Mouse (Mus musculus) cerebellum, postnatal 25 days (tissue): ENCODE data around the gene Kcnq5.
A peak's percentile ranks its signal among the peaks of the same experiment; 100 is the strongest.
"Not testable (repeated sequence)": the region's sequence is repeated elsewhere in the genome, so short reads cannot be mapped to it uniquely, and the experiment has no call there.

Experiments used
- DNase-seq, 2 experiments: peaks; one replicate each; pipeline ENCODE4 v3.0.0; 2021; ENCODE audit warnings: mixed read lengths in 2 of 2

Kcnq5 gene

DNA sequence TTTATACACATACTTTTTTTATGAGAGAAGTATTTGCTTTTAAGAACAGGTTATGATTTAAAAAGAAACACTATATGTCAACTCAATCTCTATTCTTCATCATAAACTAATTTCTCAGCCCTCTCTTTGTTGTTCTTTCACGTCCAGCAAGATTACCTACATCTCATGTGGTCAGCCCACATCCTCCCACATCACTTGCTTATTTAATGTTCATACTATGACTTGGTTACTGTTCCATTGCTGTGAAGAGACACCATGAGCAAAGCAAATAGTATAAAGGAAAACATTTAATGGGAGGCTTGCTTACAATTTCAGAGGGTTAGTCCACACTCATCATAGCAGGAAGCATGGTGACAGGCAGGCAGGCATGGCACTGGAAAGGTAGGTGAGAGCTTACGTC is 124.4 kb downstream of the Kcnq5 start:
- DNase-seq: no peak

DNA sequence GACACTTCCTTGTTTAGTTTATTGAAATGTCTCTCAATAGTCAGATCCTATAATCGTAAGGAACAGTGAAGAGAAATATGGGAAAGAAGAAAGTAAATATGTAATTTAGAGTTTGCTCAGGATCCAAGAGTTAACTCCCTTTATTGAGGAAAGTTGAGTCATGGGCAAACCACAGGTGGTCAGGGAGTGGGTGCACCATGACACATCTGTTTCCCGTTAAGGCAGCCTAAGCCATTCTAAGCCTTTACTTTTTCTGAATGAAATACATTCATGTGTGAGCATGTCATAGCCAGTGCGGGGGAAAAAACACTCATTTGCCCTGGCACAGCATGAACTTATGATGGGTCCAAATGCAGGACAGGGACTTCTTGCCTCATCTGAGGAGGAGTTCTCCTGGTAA is 125.4 kb downstream of the Kcnq5 start:
- no peak for DNase-seq

DNA sequence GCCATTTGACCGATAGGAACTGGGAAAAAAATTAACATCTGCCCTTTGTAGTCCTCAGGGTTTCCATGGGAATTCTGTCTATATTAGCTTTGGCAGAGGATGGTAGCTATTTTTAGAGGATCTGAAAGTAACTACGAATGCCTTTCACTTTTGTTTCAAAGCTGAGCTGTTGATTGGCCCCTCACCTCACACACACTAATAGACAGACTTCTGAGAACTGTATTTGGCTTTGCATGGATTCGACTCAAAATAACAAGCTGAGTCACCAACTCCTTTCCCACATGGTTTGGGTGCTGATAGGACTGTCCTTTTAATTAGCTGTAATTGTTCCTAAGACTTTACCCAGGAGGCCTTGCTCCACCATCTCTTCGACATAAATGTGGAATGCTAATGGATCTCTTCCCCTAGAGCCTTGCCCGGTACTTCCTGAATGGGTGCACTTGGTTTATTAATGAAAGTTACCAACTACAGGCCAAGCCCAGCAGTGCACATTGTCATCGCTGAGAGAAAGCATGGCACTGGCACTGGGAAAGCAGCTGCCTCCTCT is 131.8 kb downstream of the Kcnq5 start:
- no peak for DNase-seq

DNA sequence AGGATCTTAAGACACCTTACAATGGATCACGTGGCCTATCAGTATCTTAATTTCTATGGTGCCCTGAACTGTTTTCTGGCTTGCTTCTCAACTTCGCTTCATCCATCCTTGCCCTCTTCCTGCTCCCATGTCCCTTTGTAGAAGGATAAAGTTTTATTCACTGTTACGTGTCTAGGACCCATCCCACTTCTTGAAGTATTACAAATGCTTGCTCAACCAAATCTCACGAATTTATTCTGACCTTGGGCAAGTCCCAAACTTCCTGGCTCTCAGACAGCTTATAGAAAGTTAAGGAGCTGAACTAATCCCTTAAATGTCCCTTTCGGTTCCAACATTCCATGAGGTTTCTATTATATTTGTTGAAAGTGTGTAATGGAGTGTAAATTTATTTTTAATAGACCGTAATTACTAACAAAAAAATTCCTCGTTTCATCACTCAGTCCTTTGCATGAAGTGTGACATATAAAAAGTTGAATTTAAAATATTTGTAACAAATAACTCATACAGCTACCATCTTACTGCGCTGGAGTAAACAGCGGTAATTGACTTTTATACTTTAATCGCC is 141.6 kb downstream of the Kcnq5 start:
- DNase-seq: no peak

DNA sequence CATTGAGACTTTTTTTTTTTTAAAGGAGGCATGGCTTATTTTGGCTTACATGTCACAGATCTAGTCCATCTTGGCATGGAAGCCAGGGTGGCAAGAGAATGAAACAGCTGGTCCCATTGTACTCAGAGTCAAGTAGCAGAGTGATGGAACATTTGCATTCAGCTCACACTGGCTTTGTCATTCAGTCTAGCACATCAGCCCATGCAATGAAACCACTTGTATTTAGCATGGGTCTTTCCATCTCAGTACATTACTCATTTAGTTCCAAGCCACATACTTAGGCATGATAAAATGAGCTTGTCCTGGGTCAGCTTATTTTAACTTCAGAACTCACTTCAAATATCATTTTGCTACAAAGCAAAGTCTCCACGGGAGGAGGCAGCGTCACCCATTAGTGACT is 156.7 kb downstream of the Kcnq5 start:
- DNase-seq: no peak

DNA sequence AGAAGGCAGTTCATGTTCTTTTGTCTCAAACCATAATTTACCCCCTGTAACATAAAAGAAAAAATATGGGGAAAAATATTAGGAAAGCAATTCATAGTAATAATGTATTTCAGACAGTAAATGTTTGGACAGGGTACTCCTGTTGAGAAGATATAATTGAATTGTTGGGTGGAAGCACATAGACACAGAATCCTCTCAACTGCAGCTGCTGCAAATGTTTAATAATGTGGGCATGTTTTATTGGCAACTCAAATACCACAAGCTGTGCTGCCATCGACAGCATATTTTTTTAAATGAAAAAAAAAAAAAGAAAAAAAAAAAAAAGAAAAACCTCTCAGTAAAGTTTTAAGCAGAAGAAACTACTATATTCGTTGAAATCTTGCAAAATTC is 157.3 kb downstream of the Kcnq5 start:
- DNase-seq: no peak

DNA sequence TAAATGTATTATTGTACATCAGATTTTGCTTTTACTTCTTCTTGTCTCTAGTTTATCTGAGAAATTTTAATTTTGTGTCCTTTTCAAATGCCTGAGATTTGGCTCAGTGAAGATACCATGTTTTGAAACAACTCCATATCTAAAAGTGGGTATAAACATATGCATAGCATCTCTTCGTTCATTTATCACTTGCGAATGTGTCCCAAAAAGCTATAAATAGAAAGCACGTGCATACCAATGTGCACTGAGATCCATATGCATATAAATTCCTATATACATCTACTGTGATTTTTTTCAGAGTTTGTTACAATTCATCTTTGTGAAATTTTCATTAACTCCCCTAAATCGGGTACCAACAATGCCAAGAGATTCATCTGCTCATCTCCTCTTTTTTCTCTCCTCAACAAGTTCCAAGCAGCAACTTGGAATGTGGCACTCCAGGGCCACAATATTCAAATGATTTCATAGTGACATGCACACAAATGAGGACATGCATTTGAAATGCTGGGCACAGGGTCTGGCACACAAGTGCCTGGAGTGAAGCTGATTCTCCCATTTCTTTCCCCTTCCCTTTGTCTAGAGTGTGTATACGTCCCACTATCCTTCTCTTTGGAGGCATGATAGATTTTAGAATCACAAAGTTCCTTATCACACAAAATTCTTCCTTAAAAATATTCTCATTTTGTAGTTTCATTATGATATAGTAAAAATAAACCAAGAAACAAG is 157.8 kb downstream of the Kcnq5 start:
- no peak for DNase-seq

DNA sequence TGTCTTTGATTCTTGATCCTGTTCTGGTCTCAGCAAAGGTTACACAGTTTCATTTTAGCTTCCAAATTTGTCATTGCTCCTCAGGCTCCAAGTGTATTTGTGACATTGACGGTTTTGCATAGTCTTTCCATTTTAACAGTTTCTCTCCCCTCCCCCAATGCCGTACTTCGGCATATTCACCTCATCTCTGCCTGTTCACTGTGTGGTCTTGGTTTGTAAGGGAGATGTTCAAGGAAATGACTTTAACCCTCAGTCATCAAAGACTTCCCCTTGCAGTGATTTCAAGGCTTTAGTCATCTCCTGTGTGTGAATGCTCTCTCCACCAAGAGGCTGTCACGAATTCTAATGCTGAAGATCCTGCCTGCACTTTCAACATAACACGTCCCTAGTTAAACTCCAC is 181.0 kb downstream of the Kcnq5 start:
- no peak for DNase-seq

DNA sequence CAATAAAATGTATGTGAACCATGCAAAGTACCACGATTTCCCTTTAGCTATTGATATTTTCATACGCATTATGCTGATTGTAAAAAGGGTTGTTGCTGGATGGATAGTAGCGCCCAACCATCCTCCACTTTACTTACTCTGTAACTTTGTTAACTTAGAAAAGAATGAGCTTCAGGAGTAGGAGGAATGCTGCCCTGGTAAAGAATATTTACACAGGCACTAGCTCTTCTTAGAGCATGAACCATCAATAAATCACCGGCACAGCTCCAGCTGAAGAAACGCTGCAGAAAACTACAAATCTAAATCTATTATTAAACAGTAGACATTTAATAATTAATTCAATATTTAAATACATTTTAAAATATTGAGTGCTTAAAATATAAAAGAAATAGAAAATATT is 184.2 kb downstream of the Kcnq5 start:
- no peak for DNase-seq

DNA sequence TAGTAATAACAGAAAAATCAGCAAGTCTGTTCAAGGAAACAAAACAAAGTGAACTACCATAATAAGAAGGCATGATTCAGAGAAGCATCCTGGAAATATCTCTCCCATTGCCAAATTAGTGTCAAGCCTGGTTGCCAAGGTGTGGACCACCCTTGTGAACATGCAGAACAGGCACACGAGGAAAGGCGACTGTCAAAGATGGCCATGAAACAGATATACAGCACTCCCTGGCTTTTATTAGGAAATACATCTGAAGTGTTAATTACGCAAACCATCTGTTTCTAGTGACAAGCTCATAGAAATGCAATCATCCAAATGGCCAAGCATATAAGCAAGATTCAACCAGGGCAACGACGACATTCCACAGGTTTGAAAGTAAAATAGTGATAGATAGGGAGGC is 187.8 kb downstream of the Kcnq5 start:
- no peak for DNase-seq

DNA sequence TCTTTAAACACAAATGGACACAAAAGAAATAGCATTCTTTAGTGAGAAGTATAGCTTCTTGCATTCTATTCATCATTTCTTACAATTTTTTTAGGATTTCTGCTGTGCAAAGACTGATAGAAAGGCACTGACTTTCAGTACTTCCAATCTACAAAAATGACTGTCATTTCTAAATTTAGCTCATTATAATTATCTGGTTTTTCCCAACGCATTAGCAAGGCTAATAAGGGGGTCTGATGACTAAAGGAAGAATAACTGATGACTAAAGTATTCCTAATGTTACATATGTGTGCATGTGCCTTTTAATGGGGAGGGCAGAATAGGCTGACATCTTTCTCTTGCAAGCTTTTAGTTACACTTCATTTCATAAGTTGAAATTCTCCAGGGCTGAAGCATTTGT is 191.2 kb downstream of the Kcnq5 start:
- no peak for DNase-seq

DNA sequence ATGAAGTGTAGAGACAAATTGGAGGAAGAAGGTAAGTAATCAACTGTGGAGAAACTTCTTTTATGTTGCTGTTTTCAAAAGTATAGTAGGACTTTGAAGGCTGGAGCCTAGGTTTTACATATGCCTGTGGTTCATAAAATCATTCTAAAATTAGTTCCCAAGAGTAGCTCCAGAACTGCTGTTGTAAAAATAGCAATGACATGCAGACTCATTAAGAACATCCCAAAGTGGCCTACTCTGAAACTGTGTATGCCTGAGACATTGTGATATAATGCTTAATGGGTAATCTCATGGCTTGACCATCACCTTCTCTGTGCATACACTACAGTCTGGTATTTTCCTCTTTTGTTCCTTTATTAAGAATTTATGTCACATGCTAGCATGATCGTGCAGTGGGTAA is 212.4 kb downstream of the Kcnq5 start:
- DNase-seq: no peak

DNA sequence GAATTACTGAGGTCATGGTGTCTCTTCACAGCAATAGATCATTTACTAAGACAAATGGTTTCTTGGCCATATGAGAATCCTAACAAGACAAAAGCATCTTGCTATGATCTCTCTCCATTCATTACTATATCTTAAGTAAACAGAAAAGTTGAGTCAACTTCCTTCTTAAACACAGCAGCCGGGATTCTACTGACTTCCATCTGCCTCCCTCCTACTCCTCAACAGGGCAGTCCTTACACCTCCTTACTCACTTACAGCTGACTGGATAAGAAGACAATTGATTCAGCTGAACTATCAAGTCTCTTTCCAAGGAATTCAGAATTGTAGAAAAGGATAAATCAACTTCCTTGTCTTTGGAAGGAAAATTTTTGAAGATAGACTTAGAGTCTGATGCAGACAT is 232.6 kb downstream of the Kcnq5 start:
- no peak for DNase-seq

DNA sequence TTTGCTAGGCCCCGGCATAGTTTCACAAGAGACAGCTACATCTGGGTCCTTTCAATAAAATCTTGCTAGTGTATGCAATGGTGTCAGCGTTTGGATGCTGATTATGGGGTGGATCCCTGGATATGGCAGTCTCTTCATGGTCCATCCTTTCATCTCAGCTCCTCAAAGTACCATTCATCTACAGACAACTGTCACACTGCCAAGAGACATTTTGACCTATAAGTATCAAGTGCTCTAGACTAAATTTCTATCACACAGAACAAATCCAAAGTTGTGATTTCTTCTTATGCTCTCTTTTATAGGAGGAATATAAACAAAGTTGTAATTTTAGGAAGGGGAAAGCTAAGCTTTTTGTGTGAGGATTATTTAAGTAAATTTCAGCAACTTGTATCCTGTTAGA is 238.5 kb downstream of the Kcnq5 start:
- not testable (repeated sequence) for DNase-seq

DNA sequence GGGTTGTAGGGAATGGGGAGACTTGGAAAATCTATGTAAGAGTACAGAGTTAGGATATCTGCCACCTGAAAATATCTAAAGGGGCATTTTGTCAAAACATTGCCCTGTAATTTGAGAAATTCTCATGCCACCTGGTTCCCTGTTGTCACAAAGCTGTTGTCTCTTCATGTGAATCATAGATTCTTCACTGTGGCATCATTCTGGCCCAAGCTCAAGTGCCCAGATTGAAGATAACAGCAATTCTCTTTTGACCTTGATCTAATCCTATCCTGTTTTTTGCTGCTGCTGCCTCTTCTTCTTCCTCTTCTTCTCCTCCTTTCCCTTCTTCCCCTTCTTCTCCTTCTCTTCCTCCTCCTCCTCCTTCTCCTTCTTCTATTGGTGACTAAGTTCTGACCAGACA is 240.5 kb downstream of the Kcnq5 start:
- peak in 1 of 2 experiments; percentile 43 for DNase-seq

DNA sequence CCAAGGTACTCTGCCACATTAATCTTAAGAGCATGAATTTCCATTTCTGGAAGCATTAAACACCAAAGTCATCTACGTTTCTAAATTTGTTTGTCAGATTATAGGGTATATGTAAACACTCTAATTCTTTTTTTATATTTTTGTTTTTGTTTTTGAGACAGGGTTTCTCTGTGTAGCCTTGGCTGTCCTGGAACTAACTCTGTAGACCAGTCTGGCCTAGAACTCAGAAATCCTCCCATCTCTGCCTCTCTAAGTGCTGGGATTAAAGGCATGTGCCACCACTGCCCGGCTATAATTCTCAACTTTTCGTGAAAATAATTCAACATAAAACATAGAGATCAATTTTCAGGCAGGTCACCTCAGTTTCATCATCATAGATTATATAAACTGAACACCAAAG is 246.9 kb downstream of the Kcnq5 start:
- DNase-seq: no peak

DNA sequence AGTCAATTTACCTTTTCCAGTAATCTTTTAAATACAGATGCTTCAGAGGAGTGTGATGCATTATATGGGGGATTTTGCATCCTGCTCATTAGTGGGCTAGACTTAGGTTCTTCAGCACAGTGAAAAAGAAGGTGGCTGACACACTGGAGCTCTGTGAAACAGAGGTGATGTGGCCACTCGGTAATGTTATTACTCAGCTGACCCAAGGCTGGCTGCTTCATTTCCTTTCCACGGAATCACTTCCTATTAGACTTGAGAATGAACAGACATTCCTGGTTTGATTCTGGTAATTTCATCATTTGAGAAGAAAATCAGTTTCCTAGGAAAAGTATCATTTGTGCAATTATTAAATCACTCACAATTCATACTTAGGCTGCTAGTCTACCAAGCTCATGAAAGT is 249.0 kb downstream of the Kcnq5 start:
- DNase-seq: no peak

DNA sequence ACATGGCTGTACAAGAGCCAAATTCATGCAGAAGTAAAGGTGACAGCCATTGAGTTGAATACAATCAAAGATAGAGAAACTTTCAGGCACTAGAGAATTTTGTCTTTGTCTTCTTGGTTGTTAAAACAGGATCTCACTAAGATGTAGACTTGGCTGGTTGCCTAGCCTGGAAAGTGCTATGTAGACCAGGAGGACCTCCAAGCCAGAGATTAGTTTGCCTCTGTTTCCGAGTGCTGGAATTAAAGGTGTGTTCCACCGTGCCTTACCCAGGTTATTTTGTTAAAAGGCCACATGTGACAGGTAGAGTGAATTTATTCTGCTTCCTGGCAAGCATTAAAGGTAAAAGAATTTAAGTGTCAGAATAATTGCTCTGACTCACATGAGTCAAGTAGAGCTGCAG is 271.3 kb downstream of the Kcnq5 start:
- peak in 1 of 2 experiments; percentile 4 for DNase-seq

DNA sequence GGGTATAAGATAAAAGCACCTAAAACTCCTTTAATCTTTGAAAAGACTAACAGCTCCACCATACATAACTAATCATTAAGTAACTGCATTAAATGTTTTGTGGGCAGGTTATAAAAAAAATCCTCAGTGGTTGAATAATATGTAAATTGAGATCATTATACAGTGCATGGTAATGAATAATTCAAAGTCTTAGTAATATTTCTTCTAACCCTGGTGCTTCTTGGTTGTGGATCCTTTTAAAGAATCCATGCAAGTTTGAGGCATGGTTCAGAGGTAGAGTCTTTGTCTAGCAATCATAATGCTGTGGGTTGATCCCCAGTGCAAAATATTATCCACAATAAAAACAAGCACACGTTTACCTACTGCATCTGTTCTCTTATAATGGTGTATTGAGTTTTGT is 272.8 kb downstream of the Kcnq5 start:
- DNase-seq: no peak

DNA sequence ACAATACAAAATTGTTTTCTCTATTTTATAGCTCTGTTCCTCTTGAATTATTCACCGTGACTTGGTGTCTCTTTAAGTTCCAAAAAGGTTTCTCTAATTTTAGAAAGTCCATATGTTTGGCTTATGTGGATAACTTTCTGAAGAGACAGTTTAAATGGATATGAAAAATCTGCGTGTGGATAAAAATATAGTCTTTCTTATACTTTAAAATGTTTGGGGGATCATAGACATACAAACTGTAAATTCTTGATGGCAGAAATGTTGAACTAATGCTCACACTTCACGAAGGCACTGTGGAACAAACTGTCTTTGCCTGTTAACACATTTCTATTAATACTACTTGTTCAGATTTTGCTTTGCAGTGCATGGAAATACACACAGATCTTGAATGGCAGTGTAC is 277.3 kb downstream of the Kcnq5 start:
- DNase-seq: no peak

DNA sequence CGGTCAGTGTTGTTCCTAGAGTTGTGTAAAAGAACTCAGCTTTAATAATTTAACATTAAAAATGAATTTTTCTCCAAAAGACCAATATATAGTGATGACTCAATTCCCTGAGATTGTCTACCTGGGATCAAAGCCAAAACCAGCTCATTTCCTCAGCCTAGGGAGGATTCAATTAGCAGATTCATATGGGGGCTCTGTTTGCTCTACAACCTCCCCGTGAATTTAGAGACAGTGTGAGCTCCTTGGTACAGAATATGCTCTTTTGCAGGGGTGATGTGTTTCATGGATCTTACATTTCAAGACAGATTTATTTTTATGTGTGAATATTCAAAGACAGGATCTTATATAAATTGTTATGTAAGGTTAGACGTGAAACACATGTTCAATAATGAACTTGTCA is 284.9 kb downstream of the Kcnq5 start:
- no peak for DNase-seq

DNA sequence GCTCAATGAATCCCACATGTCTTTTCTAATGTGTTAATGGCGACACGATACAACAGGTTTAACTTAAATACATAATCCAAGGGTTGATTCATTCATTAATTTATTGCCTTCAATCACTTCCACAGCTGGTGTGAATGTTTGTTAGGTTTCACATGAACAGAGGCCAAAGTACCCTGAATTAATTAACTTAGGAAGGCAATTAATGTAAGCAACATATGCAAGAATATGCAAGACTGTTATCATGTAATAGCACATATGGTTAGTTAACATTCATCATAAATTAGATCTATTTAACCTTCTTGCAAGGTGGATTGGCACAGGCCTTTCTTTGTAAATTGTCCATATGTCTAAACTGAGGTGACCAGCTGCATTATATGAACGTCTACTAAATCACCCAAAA is 300.9 kb downstream of the Kcnq5 start:
- DNase-seq: no peak

DNA sequence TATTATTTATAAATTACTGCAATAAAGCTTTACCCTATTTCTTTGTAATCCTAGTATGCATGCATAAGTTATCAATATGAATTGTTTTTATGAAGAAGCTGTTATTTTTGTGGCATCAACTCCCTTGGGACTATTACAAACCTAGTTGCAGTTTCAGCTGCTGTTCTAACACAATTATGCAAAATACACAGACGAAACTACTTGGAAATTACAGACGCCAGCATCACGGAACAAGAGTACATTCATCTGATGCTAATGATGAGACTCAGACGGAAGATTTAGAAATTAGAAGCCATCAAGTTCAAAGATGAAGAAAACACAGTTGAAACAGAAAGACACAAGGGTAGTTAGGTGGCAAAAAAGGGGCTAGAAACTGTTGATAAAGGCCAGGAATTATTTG is 310.9 kb downstream of the Kcnq5 start:
- DNase-seq: no peak

DNA sequence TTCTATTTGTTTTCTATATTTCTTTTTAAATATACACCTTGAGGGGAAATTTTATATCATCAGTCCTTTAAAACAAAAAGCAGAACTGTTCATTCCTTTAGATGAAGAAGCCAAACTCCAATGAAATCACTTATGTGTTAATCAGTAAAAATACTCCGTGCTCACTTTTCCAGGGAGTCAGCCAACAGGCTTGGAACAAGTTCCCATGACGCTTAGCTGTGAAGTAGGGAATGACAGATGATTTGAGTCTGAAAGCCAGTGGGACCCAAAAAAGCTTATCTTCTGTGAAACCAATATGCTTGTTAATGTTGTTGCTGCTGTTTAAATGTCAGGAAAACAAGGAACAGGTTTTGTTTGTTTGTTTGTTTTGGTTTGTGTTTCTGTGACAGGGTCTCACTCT is 326.3 kb downstream of the Kcnq5 start:
- DNase-seq: no peak

DNA sequence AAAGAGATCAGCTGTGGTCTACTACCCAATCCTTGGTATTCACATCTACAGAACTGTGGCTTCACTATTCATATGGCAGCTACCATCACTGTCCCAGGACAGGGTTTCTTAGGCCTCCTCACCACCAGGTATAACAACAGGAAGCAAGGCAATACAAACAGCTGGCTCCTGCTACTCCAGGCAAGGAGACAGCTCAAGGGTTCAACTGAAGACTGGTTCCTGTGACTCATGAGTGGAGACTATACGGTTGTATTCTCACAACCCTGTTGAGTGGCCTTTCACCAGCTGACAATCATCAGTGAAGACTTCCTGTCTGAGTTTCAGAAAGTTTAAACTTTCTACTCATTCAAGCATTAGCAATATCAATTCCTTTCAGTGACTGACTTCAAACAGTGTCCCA is 327.7 kb downstream of the Kcnq5 start:
- no peak for DNase-seq
